Mouse (Mus musculus): ENCODE measurements around the gene Arhgef10l. TPM values are rescaled to one million over a fixed set of nuclear protein-coding genes. Genes with fewer than 3 reads are reported as not detected.

Gene Arhgef10l
- polyA plus RNA-seq, 1 experiment from 2014 or later: 32.3 TPM

DNA sequence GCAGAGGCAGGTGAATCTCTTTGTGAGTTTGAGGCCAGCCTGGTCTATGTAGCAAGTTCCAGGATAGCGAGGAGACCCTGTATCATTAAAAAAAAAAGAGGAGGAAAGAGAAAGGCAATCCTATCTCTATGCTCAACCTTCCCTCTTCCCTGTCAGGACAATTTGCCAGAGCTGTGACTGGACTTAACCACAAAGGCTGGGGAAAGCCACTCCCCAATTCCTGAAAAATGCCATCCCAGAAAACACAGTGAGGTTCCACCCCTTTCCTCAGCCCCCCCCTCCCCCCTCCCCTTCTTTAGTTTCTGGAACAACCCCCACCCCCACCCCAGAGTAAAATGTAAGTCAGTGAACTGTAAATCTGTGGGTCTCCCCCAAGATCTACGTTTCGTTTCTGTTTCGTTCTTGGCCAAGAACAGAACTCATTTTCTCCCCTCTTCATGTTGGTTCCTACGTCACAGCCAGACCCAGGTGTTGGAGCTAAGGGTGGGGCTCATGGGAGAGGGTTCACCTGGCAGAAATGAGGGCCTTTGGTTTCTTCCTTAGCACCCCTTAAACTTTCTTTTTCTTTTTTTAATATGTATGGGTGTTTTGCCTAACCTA is 23.1 kb upstream of the Arhgef10l start:
- H3K9me3 ChIP-seq: no peaks in the 10 kb centered on the region
- 88% methylated on average over 5 of the region's 5 CpGs for WGBS
- no peaks in the 10 kb centered on the region for H3K36me3 ChIP-seq
- DNase-seq (ENCODE audit: low spot score): no peak
- H3K27me3 ChIP-seq (ENCODE audit: insufficient read depth, poor library complexity, severe bottlenecking): peaks cover 7% of the 10 kb centered on the region
- H3K4me3 ChIP-seq: no peak overlapping the region
- H3K4me1 ChIP-seq (replicated peaks): peaks cover 38% of the 10 kb centered on the region
- no peak overlapping the region for H3K27ac ChIP-seq

DNA sequence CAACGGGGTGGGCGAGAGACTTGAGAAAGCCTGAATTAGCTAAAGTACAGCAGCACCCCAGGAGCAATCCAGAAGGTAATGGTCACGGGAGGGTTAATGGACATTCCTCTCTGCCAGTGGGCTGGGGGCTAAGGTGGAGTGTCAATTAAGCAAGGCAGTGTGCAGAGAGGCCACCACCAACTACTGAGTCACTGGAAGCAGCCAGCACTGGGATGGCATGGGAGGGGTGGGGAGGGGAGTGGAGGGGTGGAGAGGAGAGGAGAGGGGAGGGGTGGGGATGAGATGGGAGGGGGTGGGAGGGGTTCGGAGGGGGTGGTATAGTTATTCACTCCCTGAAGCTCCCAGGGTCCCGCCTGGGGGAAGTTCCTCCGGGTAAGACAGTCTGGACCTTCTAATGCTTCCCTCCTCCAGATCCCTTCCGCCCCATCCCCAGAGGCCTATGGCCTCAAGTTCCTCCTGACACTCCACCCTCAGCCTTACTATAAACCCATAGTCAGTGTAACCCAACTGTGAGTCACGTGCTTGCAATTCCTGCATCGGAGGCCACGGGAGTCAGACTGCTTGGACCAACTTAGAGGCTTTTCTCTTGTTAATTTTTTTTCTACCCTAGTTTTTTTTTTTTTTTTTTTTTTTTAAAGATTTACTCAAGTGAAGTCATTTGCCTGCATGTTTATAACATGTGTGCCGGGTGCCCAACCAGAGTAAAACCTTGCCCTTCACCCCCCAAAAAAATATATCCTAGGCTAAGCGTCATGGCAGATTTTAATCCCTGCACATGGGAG is 22.4 kb upstream of the Arhgef10l start:
- H3K4me1 ChIP-seq (replicated peaks): peaks cover 43% of the 10 kb centered on the region
- 65% methylated on average over 12 of the region's 12 CpGs for WGBS
- no peaks in the 10 kb centered on the region for H3K9me3 ChIP-seq
- H3K4me3 ChIP-seq: no peak overlapping the region
- no peak overlapping the region for H3K27ac ChIP-seq
- no peak for DNase-seq (ENCODE audit: low spot score)
- H3K27me3 ChIP-seq (ENCODE audit: insufficient read depth, poor library complexity, severe bottlenecking): peaks cover 7% of the 10 kb centered on the region
- no peaks in the 10 kb centered on the region for H3K36me3 ChIP-seq

DNA sequence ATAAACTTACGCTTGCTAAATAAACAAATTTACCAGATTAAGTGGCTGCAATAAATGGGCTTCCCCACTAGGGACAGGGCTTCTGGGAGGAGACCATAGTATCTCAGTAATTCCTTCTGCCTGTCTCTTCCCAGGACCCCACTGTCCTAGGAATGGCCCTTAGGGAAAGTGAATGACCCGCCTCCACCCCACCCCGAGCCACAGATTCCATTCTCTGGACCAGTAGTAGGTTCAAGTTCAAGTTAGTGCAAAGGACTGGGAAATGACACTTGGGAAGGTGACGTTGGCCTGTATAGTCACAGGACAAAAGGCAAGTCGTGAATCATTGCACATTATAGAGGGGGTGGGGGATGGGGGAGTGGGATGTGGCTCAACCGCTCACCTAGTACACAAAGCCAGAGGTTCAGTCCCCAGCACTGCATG is 19.1 kb upstream of the Arhgef10l start:
- Histone ChIP-seq H3K4me3 (no peak overlapping the region), H3K27ac (peak overlapping the region; percentile 76), H3K36me3 (no peaks in the 10 kb centered on the region), H3K9me3 (no peaks in the 10 kb centered on the region), H3K27me3 (ENCODE audit: insufficient read depth, poor library complexity, severe bottlenecking) (peaks cover 7% of the 10 kb centered on the region), H3K4me1 (replicated peaks) (peaks cover 27% of the 10 kb centered on the region)
- 48% methylated on average over 6 of the region's 6 CpGs for WGBS
- peak; percentile 23 for DNase-seq (ENCODE audit: low spot score)

- Histone ChIP-seq H3K27ac (peak overlapping the region; percentile 76), H3K27me3 (ENCODE audit: insufficient read depth, poor library complexity, severe bottlenecking) (peaks cover 7% of the 10 kb centered on the region), H3K36me3 (no peaks in the 10 kb centered on the region), H3K4me1 (replicated peaks) (peaks cover 32% of the 10 kb centered on the region), H3K4me3 (peak overlapping the region; percentile 32), H3K9me3 (no peaks in the 10 kb centered on the region)
- peak; percentile 71 for DNase-seq (ENCODE audit: low spot score)
- 21% methylated on average over 16 of the region's 16 CpGs for WGBS
Observed at GRCm38 (mm10) chr4:140684141-140684871, 18.5 kb upstream of the Arhgef10l start.

DNA sequence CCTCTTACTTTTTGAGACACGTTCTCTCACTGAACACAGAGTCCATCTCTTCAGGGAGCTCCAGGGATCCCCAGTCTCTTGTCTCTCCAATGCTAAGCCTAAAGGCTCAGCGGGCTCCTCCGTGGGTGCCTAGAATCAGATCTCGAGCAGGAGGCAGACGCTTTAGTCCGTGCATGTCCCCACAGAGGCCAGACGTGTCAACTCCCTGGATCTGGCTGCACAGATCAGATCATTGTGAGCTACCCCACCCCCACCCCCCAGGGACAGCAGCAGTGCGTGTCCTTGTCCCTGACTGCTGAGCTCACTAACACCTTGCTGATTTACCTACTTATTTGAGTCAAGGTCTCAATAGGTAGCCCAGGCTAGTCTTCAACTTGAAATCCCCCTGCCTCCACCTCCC is 17.8 kb upstream of the Arhgef10l start:
- 45% methylated on average over 8 of the region's 8 CpGs for WGBS
- Histone ChIP-seq H3K4me1 (replicated peaks) (peaks cover 32% of the 10 kb centered on the region), H3K9me3 (no peaks in the 10 kb centered on the region), H3K36me3 (no peaks in the 10 kb centered on the region), H3K4me3 (no peak overlapping the region), H3K27me3 (ENCODE audit: insufficient read depth, poor library complexity, severe bottlenecking) (peaks cover 7% of the 10 kb centered on the region), H3K27ac (peak overlapping the region; percentile 76)
- peak; percentile 18 for DNase-seq (ENCODE audit: low spot score)

GRCm38 (mm10) chr4:140680731-140681397 is 15.1 kb upstream of the Arhgef10l start:
- 68% methylated on average over 8 of the region's 8 CpGs for WGBS
- DNase-seq (ENCODE audit: low spot score): no peak
- no peak overlapping the region for H3K27ac ChIP-seq
- peaks cover 7% of the 10 kb centered on the region for H3K27me3 ChIP-seq (ENCODE audit: insufficient read depth, poor library complexity, severe bottlenecking)
- no peak overlapping the region for H3K4me3 ChIP-seq
- H3K36me3 ChIP-seq: no peaks in the 10 kb centered on the region
- H3K4me1 ChIP-seq (replicated peaks): peaks cover 27% of the 10 kb centered on the region
- no peaks in the 10 kb centered on the region for H3K9me3 ChIP-seq

DNA sequence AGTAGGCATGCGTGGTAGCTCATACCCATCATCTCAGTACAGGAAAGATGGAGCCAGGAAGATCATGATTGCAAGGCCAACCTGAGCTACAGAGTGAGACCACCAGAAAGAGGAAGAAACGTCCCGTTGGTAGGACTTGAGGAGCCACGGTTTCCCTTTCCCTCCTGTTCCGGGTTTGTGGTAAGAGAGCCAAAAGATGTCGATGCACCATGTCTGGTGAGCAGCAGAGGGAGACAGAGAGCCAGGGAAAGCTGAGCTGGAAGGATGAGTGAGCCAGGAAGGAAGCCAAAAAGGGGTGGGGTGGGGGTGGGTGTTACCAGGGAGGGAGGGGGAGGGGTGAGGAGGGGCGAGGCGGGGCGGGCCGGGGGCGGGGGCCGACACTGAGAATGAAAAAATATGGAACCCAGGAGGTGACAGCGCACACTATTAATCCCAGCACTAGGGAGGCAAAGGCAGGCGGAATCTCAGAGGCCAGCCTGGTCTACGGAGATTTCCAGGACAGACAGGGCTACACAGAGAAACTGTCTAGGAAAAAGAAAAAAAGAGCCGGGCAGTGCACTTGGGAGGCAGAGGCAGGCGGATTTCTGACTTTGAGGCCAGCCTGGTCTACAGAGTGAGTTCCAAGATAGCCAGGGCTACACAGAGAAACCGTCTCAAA is 14.0 kb upstream of the Arhgef10l start:
- peaks cover 21% of the 10 kb centered on the region for H3K4me1 ChIP-seq (replicated peaks)
- no peaks in the 10 kb centered on the region for H3K27me3 ChIP-seq (ENCODE audit: insufficient read depth, poor library complexity, severe bottlenecking)
- 30% methylated on average over 17 of the region's 18 CpGs for WGBS
- H3K27ac ChIP-seq: peak overlapping the region; percentile 72; the same call in 1 of the 2 replicates
- 0 out of 2 replicates have a peak overlapping the region, but pooled peaks have one; percentile 0 for H3K4me3 ChIP-seq
- H3K36me3 ChIP-seq: no peaks in the 10 kb centered on the region
- H3K9me3 ChIP-seq: no peaks in the 10 kb centered on the region
- DNase-seq (ENCODE audit: low spot score): peak; percentile 79

DNA sequence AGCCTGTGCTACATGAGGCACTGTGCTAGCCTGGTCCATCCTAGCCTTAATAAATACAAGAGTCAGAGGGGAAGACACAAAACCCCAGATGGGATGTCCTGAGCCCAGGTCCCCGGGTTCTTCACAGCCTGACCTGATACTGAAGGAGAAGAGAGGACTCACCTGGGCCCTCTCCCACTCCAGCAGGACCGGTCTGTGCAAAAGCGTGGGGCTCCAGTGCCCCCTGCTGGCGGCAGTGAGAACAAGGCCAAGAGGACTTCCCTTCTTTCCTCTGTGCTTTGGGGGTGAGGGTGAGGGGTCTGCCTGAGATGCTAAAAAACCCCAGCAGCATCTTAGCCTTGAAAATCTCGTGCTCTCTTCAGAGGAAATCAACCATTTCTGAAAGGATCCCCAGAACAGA is 13.2 kb upstream of the Arhgef10l start:
- Histone ChIP-seq H3K9me3 (no peaks in the 10 kb centered on the region), H3K27me3 (ENCODE audit: insufficient read depth, poor library complexity, severe bottlenecking) (no peaks in the 10 kb centered on the region), H3K27ac (0 out of 2 replicates have a peak overlapping the region, but pooled peaks have one; percentile 72), H3K4me3 (no peak overlapping the region), H3K36me3 (no peaks in the 10 kb centered on the region), H3K4me1 (replicated peaks) (peaks cover 18% of the 10 kb centered on the region)
- WGBS: 17% methylated on average over 5 of the region's 5 CpGs
- DNase-seq (ENCODE audit: low spot score): peak; percentile 70

DNA sequence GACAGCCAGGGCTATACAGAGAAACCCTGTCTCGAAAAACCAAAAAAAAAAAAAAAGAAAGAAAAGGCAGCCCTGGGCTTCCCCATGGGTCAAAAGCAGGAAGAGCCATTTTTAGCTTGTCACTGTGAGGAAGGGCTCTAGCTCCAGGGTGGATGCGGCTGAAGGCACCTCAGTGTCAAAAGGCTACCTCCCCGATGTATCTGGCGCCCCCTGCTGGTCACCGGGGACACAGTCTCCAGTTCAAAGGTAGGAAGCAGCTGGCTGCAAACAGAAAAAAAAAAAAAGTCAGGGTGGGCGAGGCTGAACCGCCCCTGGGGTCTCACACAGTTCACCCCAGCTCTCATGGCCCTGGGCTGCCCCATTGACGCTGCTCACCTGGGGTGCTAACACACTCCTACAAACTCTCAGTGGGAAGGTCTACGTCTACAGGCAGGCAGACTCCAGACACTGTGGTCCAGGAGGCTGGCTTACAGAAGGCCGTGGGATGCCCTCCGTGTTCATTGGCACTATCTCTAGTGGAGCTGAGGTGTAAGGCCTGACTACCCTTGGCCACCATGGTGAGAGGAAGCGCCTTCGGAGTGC is 8.6 kb upstream of the Arhgef10l start:
- DNase-seq (ENCODE audit: low spot score): peak; percentile 86
- Histone ChIP-seq H3K36me3 (no peaks in the 10 kb centered on the region), H3K27ac (peak overlapping the region; percentile 62), H3K4me1 (replicated peaks) (peaks cover 14% of the 10 kb centered on the region), H3K4me3 (no peak overlapping the region), H3K9me3 (no peaks in the 10 kb centered on the region), H3K27me3 (ENCODE audit: insufficient read depth, poor library complexity, severe bottlenecking) (no peaks in the 10 kb centered on the region)
- 32% methylated on average over 13 of the region's 13 CpGs for WGBS

DNA sequence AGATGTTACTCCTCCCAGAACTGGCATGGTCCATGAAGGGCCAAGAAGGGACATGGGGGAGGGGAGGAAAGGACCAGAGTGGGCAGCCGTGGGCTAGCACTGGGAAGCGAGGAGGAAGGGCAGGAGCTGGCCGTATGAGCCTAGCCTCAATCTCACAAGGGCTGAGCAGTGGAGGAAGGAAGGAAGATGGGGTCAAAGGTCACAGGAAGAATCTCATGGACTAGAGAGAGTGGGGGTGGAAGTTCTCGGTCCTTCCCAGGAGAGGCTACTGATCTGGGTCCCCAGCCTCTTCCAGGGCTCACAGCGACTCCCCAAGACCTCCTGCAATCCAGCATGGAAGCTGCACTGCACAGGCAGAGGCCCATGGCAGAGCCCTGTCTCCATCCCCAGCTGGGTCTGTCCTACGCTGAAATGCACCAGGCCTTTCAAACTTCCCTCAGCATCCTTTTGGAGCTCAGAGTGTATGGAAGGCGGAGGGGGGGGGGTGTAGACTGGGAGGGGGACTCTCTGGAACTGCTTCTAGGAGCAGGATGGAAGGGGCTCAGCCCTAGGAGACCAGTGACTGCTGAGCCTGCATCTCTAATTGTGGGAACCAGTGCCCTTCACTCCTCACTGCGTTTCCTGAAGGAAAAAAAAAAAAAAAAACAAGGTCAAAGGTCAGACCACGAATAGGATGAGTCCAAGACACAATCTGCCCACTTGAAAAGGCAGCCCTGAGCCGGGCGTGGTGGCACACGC is 7.9 kb upstream of the Arhgef10l start:
- peak overlapping the region; percentile 82 for H3K27ac ChIP-seq
- peak; percentile 27 for DNase-seq (ENCODE audit: low spot score)
- H3K36me3 ChIP-seq: no peaks in the 10 kb centered on the region
- no peak overlapping the region for H3K4me3 ChIP-seq
- no peaks in the 10 kb centered on the region for H3K9me3 ChIP-seq
- H3K27me3 ChIP-seq (ENCODE audit: insufficient read depth, poor library complexity, severe bottlenecking): no peaks in the 10 kb centered on the region
- peaks cover 13% of the 10 kb centered on the region for H3K4me1 ChIP-seq (replicated peaks)
- 38% methylated on average over 12 of the region's 12 CpGs for WGBS

DNA sequence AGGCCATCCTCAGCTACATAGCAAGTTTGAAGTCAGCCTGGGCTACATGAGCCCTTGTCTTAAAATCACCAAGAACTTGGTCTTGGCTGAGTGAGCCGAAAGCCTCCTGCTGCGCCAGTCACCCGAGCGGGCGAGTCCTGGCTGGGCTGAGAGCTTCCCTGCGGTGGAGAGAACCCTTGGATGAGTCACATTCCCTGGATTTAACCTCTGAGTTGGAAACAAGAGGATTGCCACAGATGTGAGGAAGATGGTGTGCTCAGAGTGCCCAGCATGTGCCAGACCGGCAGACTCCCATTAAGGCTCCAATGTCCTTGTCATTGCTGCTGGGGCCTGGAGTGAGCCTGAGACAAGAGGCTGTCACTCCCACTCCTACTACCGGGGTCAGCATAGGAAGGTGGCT is 2.0 kb upstream of the Arhgef10l start:
- Histone ChIP-seq H3K36me3 (no peaks in the 10 kb centered on the region), H3K27me3 (ENCODE audit: insufficient read depth, poor library complexity, severe bottlenecking) (0 out of 2 replicates have a peak, but pooled peaks cover 5% of the 10 kb centered on the region), H3K9me3 (no peaks in the 10 kb centered on the region), H3K27ac (no peak overlapping the region), H3K4me1 (replicated peaks) (peaks cover 30% of the 10 kb centered on the region), H3K4me3 (no peak overlapping the region)
- DNase-seq (ENCODE audit: low spot score): no peak
- 88% methylated on average over 8 of the region's 8 CpGs for WGBS
